Mouse (Mus musculus) right cerebral cortex, postnatal 14 days (tissue): ENCODE data around the gene Ccer2.
A peak's percentile ranks its signal among the peaks of the same experiment; 100 is the strongest.

Experiments used
- DNase-seq: peaks from one replicate; pipeline ENCODE4 v3.0.0; 2022

Ccer2 gene

DNA sequence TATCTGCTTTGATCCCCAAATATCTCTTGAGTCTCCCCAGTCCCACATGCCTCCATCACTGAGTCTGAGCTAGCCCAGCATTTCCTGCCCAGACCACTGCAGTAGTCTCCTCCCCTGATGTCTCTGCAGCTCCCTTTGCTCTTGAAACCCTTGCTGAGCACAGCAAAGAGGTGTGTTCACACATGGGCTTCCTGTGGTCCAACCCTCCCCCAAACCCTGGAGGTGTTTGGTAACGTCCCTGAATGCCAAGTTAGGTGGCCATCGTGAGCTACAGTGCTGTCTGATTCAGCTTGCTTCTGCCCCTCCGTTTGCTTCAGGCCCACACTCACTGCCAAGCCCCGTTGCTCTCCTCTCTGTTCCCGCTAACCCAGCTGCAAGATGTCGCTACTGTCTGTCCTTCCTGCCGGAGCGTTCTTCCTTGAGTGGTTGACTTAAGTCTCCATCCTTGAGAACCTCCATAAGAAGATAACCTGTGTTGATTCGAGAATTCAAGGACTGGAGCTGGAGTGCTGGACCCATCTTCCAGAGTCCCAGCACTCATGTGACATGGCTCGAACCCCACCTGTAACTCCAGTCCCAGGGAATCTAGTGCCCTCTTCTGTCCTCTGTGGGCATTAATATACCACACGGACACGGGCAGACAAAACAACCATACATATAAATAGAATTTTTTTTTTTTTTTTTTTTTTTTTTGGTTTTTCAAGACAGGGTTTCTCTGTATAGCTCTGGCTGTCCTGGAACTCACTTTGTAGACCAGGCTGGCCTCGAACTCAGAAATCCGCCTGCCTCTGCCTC is 36.6 kb downstream of the Ccer2 start:
- no peak for DNase-seq

DNA sequence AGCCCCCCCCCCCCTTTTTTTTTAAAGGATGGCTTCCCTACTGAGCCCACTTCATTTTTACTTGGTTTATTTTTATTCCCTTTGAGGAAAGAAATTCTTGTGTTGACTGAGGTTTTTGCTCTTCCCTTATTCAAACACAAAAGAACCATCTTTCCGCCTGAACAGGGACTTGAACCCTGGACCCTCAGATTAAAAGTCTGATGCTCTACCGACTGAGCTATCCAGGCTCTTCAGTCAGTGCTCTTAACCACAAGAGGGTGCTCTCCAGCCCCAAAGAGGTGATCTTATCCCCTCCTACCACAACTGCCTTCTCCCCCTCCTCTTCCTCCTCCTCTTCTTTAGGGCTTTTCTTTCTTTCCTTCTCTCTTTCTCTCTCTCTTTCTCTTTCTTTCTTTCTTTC is 37.9 kb downstream of the Ccer2 start:
- no peak for DNase-seq

DNA sequence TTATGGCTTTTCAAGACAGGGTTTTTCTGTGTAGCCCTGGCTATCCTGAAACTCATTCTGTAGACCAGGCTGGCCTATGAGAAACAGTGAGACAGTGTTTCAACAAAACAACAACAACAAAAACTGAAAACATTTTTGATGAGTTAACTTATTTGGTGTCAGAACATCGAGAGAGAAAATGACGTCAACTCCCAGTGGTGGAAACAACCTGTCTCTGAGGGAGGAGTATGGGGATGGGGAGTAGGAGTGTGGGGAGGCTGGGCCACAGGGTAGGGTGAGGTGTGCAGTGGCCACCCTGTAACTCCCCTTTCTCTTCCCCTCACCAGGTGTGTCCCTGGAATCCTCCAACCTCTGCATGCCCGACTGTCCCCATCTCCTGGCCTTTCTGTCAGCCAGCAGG is 38.5 kb downstream of the Ccer2 start:
- no peak for DNase-seq

DNA sequence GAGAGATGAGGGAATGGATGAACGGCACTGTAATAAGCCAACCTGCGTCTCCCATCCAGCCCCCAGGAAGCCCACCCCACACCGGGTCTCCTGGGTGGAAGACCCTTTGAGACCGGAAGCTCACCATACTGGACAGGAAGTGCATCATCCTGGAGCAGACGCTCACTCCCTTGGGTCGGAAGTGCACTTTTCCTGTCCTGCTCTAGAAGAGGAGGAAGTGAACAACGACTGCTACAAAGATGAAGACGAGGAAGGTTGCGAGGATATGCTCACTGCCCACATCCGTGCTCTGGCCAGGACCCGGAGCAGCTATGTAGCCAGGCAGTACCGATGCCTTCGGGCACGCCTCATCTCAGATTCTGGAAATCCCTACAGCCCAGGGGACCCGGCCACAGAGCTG is 39.9 kb downstream of the Ccer2 start:
- no peak for DNase-seq

DNA sequence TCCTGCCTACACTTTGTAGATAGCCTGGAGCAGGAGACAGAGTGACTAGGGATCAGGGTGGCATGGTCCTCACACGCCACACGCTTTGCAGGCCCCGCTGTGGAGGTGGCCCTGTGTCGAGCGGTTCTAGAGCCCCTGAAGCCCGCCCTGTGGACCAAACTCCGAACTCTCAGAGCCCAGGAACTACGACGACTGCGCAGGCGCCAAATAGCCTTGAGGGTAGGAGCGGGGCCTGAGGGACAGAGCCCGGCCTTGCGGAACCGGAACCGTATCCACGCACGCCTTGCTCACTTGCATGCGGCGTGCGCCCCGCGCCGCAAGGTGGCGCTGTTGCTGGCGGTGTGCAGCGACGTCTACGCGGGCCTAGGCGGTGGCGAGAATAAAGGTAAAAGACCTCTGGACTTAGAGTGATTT is 40.6 kb downstream of the Ccer2 start:
- DNase-seq = peak; percentile 79

DNA sequence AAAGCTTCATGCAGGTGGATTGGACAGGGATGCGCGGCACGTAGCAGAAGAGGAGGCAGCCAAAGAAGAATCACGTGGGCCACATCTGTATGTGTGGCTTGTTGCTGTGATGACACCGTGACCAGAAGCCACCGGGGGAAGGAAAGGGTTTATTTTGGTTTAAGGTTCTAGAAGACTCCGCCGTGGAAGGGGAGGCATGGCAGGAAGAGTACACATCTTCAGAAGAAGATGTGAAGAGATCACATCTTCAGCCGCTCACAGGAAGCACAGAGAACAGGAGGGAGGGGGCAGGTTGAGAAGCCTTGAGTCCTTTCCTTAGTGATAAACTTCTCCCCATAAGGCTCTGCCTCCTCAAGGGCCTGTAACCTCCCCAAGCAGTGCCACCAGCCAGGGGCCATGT is 44.0 kb downstream of the Ccer2 start:
- no peak for DNase-seq

DNA sequence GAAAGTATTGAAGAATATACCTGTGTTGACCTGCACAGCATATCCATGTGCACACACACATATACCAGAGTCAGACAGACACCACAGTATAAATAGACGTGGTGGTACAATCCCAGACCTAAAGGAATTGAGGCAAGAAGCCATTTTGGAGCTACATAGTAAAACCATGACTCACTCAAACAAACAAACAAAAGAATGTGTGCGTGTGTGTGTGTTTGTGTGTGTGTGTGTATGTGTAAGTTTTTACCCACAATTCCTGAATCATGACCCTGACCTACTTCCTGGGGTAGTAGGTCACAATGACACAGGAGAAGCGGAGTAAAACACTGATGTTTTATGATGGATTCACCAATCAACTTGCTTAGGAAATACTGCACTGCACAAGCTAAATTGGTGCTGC is 45.5 kb downstream of the Ccer2 start:
- no peak for DNase-seq

DNA sequence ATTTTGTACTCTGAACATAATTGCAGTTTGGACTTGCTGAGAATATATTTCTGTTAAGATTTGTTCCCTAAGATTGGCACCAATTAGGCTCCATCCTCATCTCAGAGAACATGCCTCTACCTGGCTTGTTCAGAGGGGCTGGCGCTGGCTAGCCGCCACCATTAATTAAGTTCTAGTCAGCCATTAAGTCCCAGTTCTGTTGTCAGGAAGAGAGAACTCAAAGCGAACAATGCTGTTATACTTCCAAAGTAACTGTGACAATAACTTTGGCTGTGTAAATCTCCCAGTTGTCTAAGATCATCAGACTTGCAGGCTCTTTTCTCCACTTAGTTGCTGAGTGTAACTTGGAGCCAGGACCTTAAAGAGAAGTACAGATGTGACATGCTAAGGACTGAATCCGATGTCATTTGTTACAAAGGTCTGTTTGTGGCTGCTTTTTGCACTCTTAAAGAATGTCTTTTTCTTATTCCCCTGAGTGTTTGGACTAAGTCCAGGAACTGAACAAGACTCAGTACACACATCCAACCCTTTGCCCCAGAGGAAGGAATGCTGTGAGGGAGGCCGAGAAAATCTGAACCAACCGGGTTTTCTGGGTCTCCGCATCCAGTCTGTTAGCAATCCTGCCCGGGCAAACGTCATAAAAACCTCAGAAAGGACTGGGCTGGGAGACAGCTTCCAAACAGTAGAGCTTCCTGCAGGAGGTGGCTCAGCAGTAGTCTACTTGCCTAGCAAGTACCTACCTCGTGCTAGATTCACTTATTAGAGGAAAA is 46.1 kb downstream of the Ccer2 start:
- no peak for DNase-seq

DNA sequence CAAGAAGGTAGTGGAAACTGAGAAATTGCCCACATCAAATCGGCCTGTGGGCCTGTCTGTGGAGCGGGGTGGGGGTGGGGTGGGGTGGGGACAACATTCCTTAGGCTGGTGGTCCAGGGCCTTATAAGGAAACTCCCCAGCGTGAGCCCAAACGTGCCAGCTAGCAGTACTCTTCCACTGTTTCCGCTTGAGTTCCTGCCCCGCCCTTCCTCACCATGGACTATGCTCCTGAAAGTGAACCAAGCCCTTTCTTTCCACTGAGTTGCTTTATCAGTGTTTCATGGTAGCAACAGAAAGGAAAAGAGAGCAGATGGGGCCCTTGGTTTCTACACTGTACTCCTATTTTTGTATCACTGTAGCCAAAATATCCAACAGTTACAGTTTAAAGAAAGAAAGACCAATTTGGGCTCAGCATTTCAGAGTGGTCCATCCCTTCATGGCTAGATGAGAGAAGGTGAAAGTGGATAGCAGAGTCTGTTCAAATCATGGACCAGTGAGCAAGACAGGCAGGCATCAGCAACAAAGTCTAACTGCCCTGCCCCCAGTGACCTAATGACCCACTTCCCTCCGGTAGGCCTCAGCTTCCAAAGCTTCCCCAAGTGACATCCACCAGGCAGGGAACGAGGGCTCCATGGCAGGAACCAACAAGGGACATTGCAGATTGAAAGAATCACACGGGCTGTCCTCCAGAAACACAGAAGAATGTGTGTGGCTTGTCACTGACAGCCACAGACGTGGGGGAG is 47.0 kb downstream of the Ccer2 start:
- no peak for DNase-seq

DNA sequence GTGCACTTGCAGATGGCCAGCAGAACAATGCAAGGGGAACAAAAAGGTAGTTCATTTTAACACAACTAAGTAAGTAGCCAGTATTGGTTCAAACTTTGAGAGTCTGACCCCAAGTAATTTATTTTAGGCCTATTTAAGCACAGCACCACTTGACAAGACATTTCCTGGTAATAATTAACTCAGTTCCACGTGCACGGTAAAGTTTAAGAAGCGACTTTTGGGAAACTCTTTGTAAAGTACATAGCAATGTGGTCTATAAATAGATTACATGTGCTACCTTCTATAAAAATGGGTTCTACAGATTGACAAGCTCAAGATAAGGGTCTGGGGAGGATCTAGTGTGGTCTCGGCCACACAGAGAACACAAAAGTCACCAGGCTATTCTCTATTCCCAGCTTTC is 47.8 kb downstream of the Ccer2 start:
- no peak for DNase-seq

DNA sequence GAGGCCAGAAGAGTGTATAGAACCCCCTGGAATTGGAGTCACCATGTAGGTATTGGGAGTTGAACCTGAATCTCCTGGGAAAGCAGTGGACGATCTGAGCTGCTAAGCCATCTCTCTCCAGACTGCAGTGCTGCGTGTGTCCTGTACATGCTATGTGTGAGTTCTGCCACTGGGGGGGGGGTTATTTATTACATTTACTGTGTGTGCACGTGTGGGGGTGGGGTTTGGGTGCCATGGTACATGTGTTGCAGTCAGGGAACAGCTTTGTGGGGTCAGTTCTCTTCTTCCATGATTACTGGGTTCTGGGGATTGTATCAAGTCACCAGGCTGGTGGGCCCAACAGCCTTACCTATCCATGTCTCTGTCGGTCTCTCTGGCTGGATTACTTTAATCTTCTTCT is 50.9 kb downstream of the Ccer2 start:
- DNase-seq = no peak

DNA sequence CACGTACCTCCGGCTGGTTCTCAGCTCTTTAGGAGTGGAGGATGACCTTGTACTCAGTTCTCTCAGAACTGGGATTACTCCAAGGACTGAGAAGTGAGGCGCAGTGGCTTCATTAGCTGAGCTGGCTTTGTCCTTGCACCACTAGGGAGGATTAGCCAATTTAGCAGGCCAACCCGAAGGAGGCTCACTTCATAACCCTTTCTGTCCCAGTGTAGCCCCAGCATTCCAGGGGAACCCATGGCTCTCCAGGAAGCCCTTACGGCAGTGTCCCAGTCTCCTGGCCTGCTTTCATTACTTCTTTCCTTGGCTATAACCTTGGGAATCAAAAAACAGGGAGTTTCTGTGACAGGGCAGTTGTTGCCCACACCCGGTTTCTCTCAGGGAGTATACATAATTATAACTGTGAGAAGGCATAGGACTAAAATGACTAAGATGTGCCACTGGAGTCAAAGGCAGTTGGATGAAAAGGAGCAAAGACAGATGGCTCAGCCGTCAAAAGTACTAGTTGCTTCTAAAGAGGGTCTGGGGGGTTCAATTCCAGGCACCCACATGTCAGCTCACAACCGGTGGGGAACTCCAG is 51.8 kb downstream of the Ccer2 start:
- DNase-seq = no peak

DNA sequence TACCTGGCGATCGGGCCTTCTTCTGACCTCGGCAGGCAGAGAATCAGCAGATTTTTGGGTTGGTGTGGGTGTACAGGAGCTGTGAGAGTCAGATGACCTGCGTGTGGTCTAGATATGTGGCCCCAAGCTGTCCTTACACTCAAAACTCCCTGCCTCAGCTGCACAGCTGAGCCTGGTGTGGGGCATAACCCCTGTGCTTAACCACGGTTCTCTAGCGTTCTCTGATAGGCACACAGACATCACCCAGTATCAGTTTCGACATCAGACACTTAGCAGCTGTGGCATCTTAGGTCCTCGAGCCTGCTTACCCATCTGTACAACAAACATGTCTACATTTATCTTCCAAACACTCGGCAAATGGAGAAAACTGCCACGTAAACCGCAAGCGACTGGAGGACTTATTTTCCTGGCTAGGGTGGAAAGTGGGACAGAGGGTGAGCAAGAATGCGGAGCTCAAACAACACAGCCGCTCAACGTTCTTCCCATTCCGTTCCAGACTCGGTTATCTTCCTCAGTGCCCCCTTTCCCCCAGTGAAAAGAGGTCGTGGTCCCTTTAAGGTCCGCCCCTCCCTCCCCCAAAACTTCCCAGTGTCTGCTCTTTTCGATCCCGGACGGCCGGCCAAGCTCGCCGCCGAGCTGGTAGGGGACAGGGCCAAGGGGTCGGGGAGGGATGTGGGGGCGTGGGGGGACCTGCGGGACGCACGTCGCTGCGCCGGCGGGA is 52.4 kb downstream of the Ccer2 start, which contains the start of gene Hnrnpl:
Gene Hnrnpl, plus strand, starts transcription at position 321 of the 721 bp plus-strand sequence.
- DNase-seq = peak; percentile 55
